8 mouse cellular contexts compared by ENCODE assay signal in genomic region chr3:79518761-79519527, GRCm38 (mm10). TPM values are rescaled to one million over a fixed set of nuclear protein-coding genes. Genes with fewer than 3 reads are reported as not detected.
DNase-seq lines count a peak whose midpoint lies in the region; ATAC-seq lines count a peak whose summit lies in the region.

No protein-coding gene starts in this region.

- peak overlapping the region; percentile 54 for H3K9ac ChIP-seq in embryonic facial prominence, embryonic 13.5 days
- peak overlapping the region; percentile 45 for H3K9ac ChIP-seq in heart, embryonic 13.5 days
- H3K9ac ChIP-seq in kidney, embryonic 14.5 days (ENCODE audit: low read depth, low read length), result peak overlapping the region; percentile 19; the same call in 1 of the 2 replicates
- peak overlapping the region; percentile 30; the same call in 1 of the 2 replicates for H3K9ac ChIP-seq in stomach, embryonic 16.5 days (ENCODE audit: low read length)

- DNase-seq in cerebellum, adult 11-12 months, result peak; percentile 81
- peak; percentile 82 for DNase-seq in lung, postnatal 10 days
- no peak for DNase-seq in natural killer cell, adult 2 months (ENCODE audit: low spot score in 2 of 2)
- no peak for DNase-seq in T-cell, adult 2 months (ENCODE audit: low spot score)

- H3K36me3 ChIP-seq in embryonic facial prominence, embryonic 13.5 days, result peaks cover 3% of the 10 kb centered on the region; the same call in 1 of the 2 replicates
- H3K36me3 ChIP-seq in heart, embryonic 13.5 days, result no peaks in the 10 kb centered on the region
- H3K36me3 ChIP-seq in kidney, embryonic 14.5 days (ENCODE audit: control insufficient read depth, insufficient read depth, low read length), result no peaks in the 10 kb centered on the region
- no peaks in the 10 kb centered on the region for H3K36me3 ChIP-seq in stomach, embryonic 16.5 days (ENCODE audit: control insufficient read depth, insufficient read depth, low read length)

- WGBS in embryonic facial prominence, embryonic 13.5 days, result 30% methylated on average over 13 of the region's 13 CpGs
- 19% methylated on average over 13 of the region's 13 CpGs for WGBS in heart, embryonic 13.5 days
- 10% methylated on average over 13 of the region's 13 CpGs for WGBS in kidney, embryonic 14.5 days
- WGBS in stomach, embryonic 16.5 days, result 21% methylated on average over 13 of the region's 13 CpGs

- H3K4me1 ChIP-seq in embryonic facial prominence, embryonic 13.5 days, result peaks cover 22% of the 10 kb centered on the region
- H3K4me1 ChIP-seq in heart, embryonic 13.5 days, result peaks cover 54% of the 10 kb centered on the region
- H3K4me1 ChIP-seq in kidney, embryonic 14.5 days (ENCODE audit: control insufficient read depth, insufficient read depth, low read length), result peaks cover 26% of the 10 kb centered on the region
- peaks cover 24% of the 10 kb centered on the region for H3K4me1 ChIP-seq in stomach, embryonic 16.5 days (ENCODE audit: control insufficient read depth, insufficient read depth, low read length)

- ATAC-seq in embryonic facial prominence, embryonic 13.5 days (ENCODE audit: insufficient number of reproducible peaks, insufficient read depth, low FRiP score, low TSS enrichment, low read depth), result no peak
- no peak for ATAC-seq in heart, embryonic 13.5 days (ENCODE audit: extremely low read depth, insufficient number of reproducible peaks, low FRiP score, low TSS enrichment)
- ATAC-seq in kidney, embryonic 14.5 days (ENCODE audit: low FRiP score, low TSS enrichment), result peak; percentile 91
- peak; percentile 59 for ATAC-seq in stomach, embryonic 16.5 days (ENCODE audit: insufficient read depth, low FRiP score)

- no peak overlapping the region for H3K4me2 ChIP-seq in embryonic facial prominence, embryonic 13.5 days
- peak overlapping the region; percentile 44 for H3K4me2 ChIP-seq in heart, embryonic 13.5 days
- peak overlapping the region; percentile 15; the same call in 1 of the 2 replicates for H3K4me2 ChIP-seq in kidney, embryonic 14.5 days (replicated peaks; ENCODE audit: low read depth, low read length)
- 0 out of 2 replicates have a peak overlapping the region, but pooled peaks have one; percentile 5 for H3K4me2 ChIP-seq in stomach, embryonic 16.5 days (ENCODE audit: low read depth, low read length)

- no peak overlapping the region for H3K27ac ChIP-seq in embryonic facial prominence, embryonic 13.5 days
- peak overlapping the region; percentile 73 for H3K27ac ChIP-seq in heart, embryonic 13.5 days (replicated peaks)
- H3K27ac ChIP-seq in kidney, embryonic 14.5 days (ENCODE audit: low read depth, low read length), result peak overlapping the region; percentile 7; the same call in 1 of the 2 replicates
- peak overlapping the region; percentile 55; the same call in 1 of the 2 replicates for H3K27ac ChIP-seq in stomach, embryonic 16.5 days (ENCODE audit: low read length)

- H3K4me3 ChIP-seq in embryonic facial prominence, embryonic 13.5 days, result no peak overlapping the region
- 0 out of 2 replicates have a peak overlapping the region, but pooled peaks have one; percentile 1 for H3K4me3 ChIP-seq in heart, embryonic 13.5 days
- no peak overlapping the region for H3K4me3 ChIP-seq in kidney, embryonic 14.5 days (ENCODE audit: low read length)
- H3K4me3 ChIP-seq in stomach, embryonic 16.5 days (replicated peaks; ENCODE audit: low read length), result no peak overlapping the region

- H3K9me3 ChIP-seq in embryonic facial prominence, embryonic 13.5 days, result no peaks in the 10 kb centered on the region
- H3K9me3 ChIP-seq in heart, embryonic 13.5 days, result no peaks in the 10 kb centered on the region
- H3K9me3 ChIP-seq in kidney, embryonic 14.5 days (ENCODE audit: control insufficient read depth, low read length), result no peaks in the 10 kb centered on the region
- H3K9me3 ChIP-seq in stomach, embryonic 16.5 days (replicated peaks; ENCODE audit: control insufficient read depth, low read length), result no peaks in the 10 kb centered on the region

- no peaks in the 10 kb centered on the region for H3K27me3 ChIP-seq in embryonic facial prominence, embryonic 13.5 days
- H3K27me3 ChIP-seq in heart, embryonic 13.5 days (replicated peaks), result no peaks in the 10 kb centered on the region
- H3K27me3 ChIP-seq in kidney, embryonic 14.5 days (ENCODE audit: control insufficient read depth, insufficient read depth, low read length), result no peaks in the 10 kb centered on the region
- no peaks in the 10 kb centered on the region for H3K27me3 ChIP-seq in stomach, embryonic 16.5 days (ENCODE audit: control insufficient read depth, insufficient read depth, low read length)

RNA-seq across cellular contexts. Expression of gene Fnip2, which starts 48.7 kb away (rescaled TPM):
- 3.8 and 4.7 TPM in 2 replicates for polyA plus RNA-seq in embryonic facial prominence, embryonic 13.5 days (2015; fragmentation: Nextera tagmentation; extraction: Ambion mirVana)
- 2.2 and 2.5 TPM in 2 replicates for polyA plus RNA-seq in heart, embryonic 13.5 days (2015; fragmentation: Nextera tagmentation; extraction: Ambion mirVana)
- 4.4 and 6.9 TPM in 2 replicates for polyA plus RNA-seq in kidney, embryonic 14.5 days (2014; fragmentation: Nextera tagmentation; extraction: Ambion mirVana)
- 3.0 and 3.8 TPM in 2 replicates for polyA plus RNA-seq in stomach, embryonic 16.5 days (2015; fragmentation: Nextera tagmentation; extraction: Ambion mirVana)

Comparison
In these comparisons a context has a peak if more than half of its experiments do, and no peak if none do; other contexts are left out.
1. DNase-seq: peak in cerebellum, adult 11-12 months (single experiment) and lung, postnatal 10 days (single experiment); none in natural killer cell, adult 2 months (0 of 2) and T-cell, adult 2 months (single experiment).
2. ATAC-seq: peak in kidney, embryonic 14.5 days (single experiment) and stomach, embryonic 16.5 days (single experiment); none in embryonic facial prominence, embryonic 13.5 days (single experiment) and heart, embryonic 13.5 days (single experiment).
3. Peak in every context shown above with its lines, with median percentiles within 50 percentile points of each other: H3K9ac ChIP-seq.